Mouse (Mus musculus): ENCODE measurements around the gene Nlrp6.

DNA sequence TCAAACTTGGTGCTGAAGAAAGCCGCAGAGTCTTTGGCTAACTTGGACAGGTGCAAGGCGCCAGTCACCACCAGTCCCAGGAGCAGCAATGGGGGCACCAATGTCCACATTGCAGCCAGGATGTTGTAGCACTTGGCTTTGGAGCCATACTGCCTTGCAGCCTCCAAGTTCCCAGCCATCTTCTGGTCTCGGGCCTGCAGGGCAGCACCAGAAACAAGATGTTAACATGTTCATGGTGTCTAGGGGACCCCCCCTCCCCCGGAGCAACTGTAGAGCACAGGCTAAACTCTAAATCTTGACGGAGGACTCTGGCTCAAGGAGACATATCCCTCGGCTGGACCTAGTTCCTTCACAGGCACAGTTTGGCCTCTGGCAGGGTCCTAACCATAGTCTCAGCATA lies 28.6 kb downstream of the Nlrp6 start:
- TF ChIP-seq POLR2A (IDR thresholded peaks at IDR 0.05; ENCODE audit: control insufficient read depth, low read depth, low read length) (no peak), CTCF (IDR thresholded peaks at IDR 0.05; ENCODE audit: control insufficient read depth, insufficient read depth, insufficient replicate concordance, low read depth, low read length) (no peak)

Measured in testis, adult 2 months (tissue).